Mouse (Mus musculus) heart, adult 2 months (tissue): ENCODE data around the gene Gm2075.
"Not testable (repeated sequence)": the region's sequence is repeated elsewhere in the genome, so short reads cannot be mapped to it uniquely, and the experiment has no call there.

Experiments used
- CTCF ChIP-seq: fragments of 200-600 bp; IDR thresholded peaks from 2 replicates; pipeline ENCODE4 v1.8.1; 2022; ENCODE audit warnings: antibody characterized with exemption, mild to moderate bottlenecking, moderate library complexity
- EP300 ChIP-seq: fragments of 200-500 bp; IDR thresholded peaks from 2 replicates; pipeline ENCODE4 v1.6.1; 2011; ENCODE audit warnings: low read depth, low read length, control low read depth; ENCODE audit not compliant: insufficient read depth

GRCm38 (mm10) chr12:88004118-88004517 is 7.5 kb upstream of the Gm2075 start:
- not testable (repeated sequence) for TF ChIP-seq CTCF, EP300
